In the genomic region with DNA sequence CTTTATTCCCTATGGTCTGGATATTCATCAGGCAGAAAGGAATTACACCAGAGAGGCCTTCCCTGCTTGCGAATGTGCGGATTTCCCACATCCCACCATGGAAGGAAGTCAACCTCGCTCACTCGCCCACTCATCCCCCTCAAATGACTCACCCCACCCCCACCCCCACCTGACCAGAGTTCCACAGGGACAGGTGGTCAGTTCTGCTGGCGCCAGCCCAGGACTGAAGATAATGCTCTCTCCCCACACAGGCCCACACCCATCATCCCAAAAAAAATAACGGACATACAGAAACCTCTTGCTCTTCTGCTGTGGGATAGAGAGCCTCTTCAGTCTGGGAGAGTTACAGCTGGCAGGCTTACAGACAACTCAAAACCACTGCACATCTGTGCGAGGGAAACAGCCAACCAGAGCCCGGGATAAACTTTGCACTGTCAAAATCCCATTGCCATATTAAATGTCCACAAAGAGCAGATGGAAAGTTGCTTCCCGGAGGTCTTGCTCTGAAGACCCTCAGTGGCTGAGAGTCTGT, we compare ENCODE assay signal across 19 mouse cellular contexts.
DNase-seq lines count a peak whose midpoint lies in the region; ATAC-seq and TF ChIP-seq lines count a peak whose summit lies in the region.
"Had no signal": no experiment of that assay in that cellular context is flagged by ENCODE, and none has a peak within 500 bp of the region (broad histone marks: within the 10 kb centered on the region; RNA-seq: fewer than 3 reads in every experiment).

No protein-coding gene starts in this region.

- H3K27ac ChIP-seq in heart, embryonic 10.5 days = 0 out of 2 replicates have a peak overlapping the region, but pooled peaks have one; percentile 7
- H3K27ac ChIP-seq in lung, embryonic 15.5 days = peak overlapping the region; percentile 29; the same call in 1 of the 2 replicates
- H3K27ac ChIP-seq in lung, postnatal 0 days (ENCODE audit: low read length) = no peak overlapping the region
- H3K27ac ChIP-seq in intestine, embryonic 15.5 days = no peak overlapping the region; the same call in 1 of the 2 replicates
- no peak overlapping the region for H3K27ac ChIP-seq in stomach, postnatal 0 days (replicated peaks)
- H3K27ac ChIP-seq: forebrain, embryonic 13.5 days; heart, embryonic 13.5 days; limb, embryonic 13.5 days; midbrain, embryonic 15.5 days; neural tube, embryonic 15.5 days had no signal

- no peak overlapping the region for H3K4me2 ChIP-seq in lung, embryonic 15.5 days
- H3K4me2 ChIP-seq in lung, postnatal 0 days (replicated peaks; ENCODE audit: low read depth, low read length) = no peak overlapping the region
- H3K4me2 ChIP-seq in intestine, embryonic 15.5 days (replicated peaks) = no peak overlapping the region
- 0 out of 2 replicates have a peak overlapping the region, but pooled peaks have one; percentile 2 for H3K4me2 ChIP-seq in stomach, postnatal 0 days (replicated peaks; ENCODE audit: low read depth)
- H3K4me2 ChIP-seq: forebrain, embryonic 13.5 days; heart, embryonic 13.5 days; limb, embryonic 13.5 days; midbrain, embryonic 15.5 days; neural tube, embryonic 15.5 days had no signal

- 78% methylated on average over 9 of the region's 9 CpGs for WGBS in heart, embryonic 10.5 days
- WGBS in lung, embryonic 15.5 days = 70% methylated on average over 9 of the region's 9 CpGs
- 68% methylated on average over 9 of the region's 9 CpGs for WGBS in lung, postnatal 0 days
- whole genome bisulfite sequencing in intestine, embryonic 15.5 days = 58% methylated on average over 9 of the region's 9 CpGs
- 47% methylated on average over 9 of the region's 9 CpGs for WGBS in stomach, postnatal 0 days

- no peak for TF ChIP-seq EP300 in lung, postnatal 0 days (IDR thresholded peaks at IDR 0.05)
- no peak for TF ChIP-seq EP300 in stomach, postnatal 0 days (optimal IDR thresholded peaks at IDR 0.05)

- H3K4me3 ChIP-seq in heart, embryonic 10.5 days = no peak overlapping the region
- H3K4me3 ChIP-seq in lung, embryonic 15.5 days = no peak overlapping the region
- no peak overlapping the region for H3K4me3 ChIP-seq in lung, postnatal 0 days (ENCODE audit: low read depth, low read length)
- no peak overlapping the region for H3K4me3 ChIP-seq in intestine, embryonic 15.5 days (replicated peaks)
- no peak overlapping the region for H3K4me3 ChIP-seq in stomach, postnatal 0 days (ENCODE audit: low read depth, low read length)
- H3K4me3 ChIP-seq: forebrain, embryonic 13.5 days; heart, embryonic 13.5 days; limb, embryonic 13.5 days; midbrain, embryonic 15.5 days; neural tube, embryonic 15.5 days had no signal

- no peak overlapping the region for H3K9ac ChIP-seq in lung, embryonic 15.5 days
- H3K9ac ChIP-seq in lung, postnatal 0 days (replicated peaks; ENCODE audit: low read depth) = no peak overlapping the region
- H3K9ac ChIP-seq in intestine, embryonic 15.5 days = no peak overlapping the region
- H3K9ac ChIP-seq in stomach, postnatal 0 days (ENCODE audit: low read length) = no peak overlapping the region
- H3K9ac ChIP-seq: forebrain, embryonic 13.5 days; heart, embryonic 13.5 days; limb, embryonic 13.5 days; midbrain, embryonic 15.5 days; neural tube, embryonic 15.5 days had no signal

- H3K36me3 ChIP-seq in heart, embryonic 10.5 days = no peaks in the 10 kb centered on the region
- H3K36me3 ChIP-seq in lung, embryonic 15.5 days = no peaks in the 10 kb centered on the region
- no peaks in the 10 kb centered on the region for H3K36me3 ChIP-seq in lung, postnatal 0 days (ENCODE audit: insufficient read depth, low read length)
- no peaks in the 10 kb centered on the region for H3K36me3 ChIP-seq in intestine, embryonic 15.5 days
- H3K36me3 ChIP-seq in stomach, postnatal 0 days (ENCODE audit: control insufficient read depth, insufficient read depth, low read length) = no peaks in the 10 kb centered on the region
- H3K36me3 ChIP-seq: heart, embryonic 13.5 days; limb, embryonic 13.5 days; midbrain, embryonic 15.5 days; neural tube, embryonic 15.5 days had no signal

- DNase-seq in heart, embryonic 10.5 days (ENCODE audit: low spot score) = no peak
- no peak for DNase-seq in heart, postnatal 14 days
- DNase-seq in lung, postnatal 0 days (ENCODE audit: low spot score) = no peak
- DNase-seq in stomach, postnatal 0 days (ENCODE audit: low spot score) = no peak
- DNase-seq in urinary bladder, adult 18-20 months (ENCODE audit: low spot score in 2 of 2) = no peak
- no peak for DNase-seq in cerebellum, adult 18-20 months
- DNase-seq: adrenal gland, postnatal 36 days; B cell, adult 2 months; cerebellum, adult 8-10 months; gastrocnemius, postnatal 25 days; lung, postnatal 36 days; thymus, postnatal 14 days had no signal

- H3K4me1 ChIP-seq in heart, embryonic 10.5 days = no peaks in the 10 kb centered on the region
- peaks cover 7% of the 10 kb centered on the region; the same call in 1 of the 2 replicates for H3K4me1 ChIP-seq in lung, embryonic 15.5 days
- H3K4me1 ChIP-seq in lung, postnatal 0 days (ENCODE audit: insufficient read depth, low read depth, low read length) = no peaks in the 10 kb centered on the region
- no peaks in the 10 kb centered on the region for H3K4me1 ChIP-seq in intestine, embryonic 15.5 days (replicated peaks)
- H3K4me1 ChIP-seq in stomach, postnatal 0 days (replicated peaks; ENCODE audit: control insufficient read depth, insufficient read depth) = no peaks in the 10 kb centered on the region

- no peaks in the 10 kb centered on the region for H3K9me3 ChIP-seq in heart, embryonic 10.5 days
- H3K9me3 ChIP-seq in lung, embryonic 15.5 days = no peaks in the 10 kb centered on the region
- H3K9me3 ChIP-seq in lung, postnatal 0 days (ENCODE audit: low read length) = no peaks in the 10 kb centered on the region
- no peaks in the 10 kb centered on the region for H3K9me3 ChIP-seq in intestine, embryonic 15.5 days
- no peaks in the 10 kb centered on the region for H3K9me3 ChIP-seq in stomach, postnatal 0 days (ENCODE audit: control insufficient read depth, low read length)
- H3K9me3 ChIP-seq: forebrain, embryonic 13.5 days; heart, embryonic 13.5 days; limb, embryonic 13.5 days; midbrain, embryonic 15.5 days; neural tube, embryonic 15.5 days had no signal

- intact Hi-C loops in heart, postnatal 14 days (cut with DNase I) = no loop called here

- TF ChIP-seq CTCF in lung, postnatal 0 days (IDR thresholded peaks at IDR 0.05) = no peak
- no peak for TF ChIP-seq CTCF in stomach, postnatal 0 days (IDR thresholded peaks at IDR 0.05; ENCODE audit: low read depth)

- H3K27me3 ChIP-seq in heart, embryonic 10.5 days (ENCODE audit: insufficient read depth, poor library complexity, severe bottlenecking) = no peaks in the 10 kb centered on the region
- no peaks in the 10 kb centered on the region for H3K27me3 ChIP-seq in lung, embryonic 15.5 days
- H3K27me3 ChIP-seq in lung, postnatal 0 days (replicated peaks; ENCODE audit: insufficient read depth, low read length) = no peaks in the 10 kb centered on the region
- H3K27me3 ChIP-seq in intestine, embryonic 15.5 days (replicated peaks) = no peaks in the 10 kb centered on the region
- no peaks in the 10 kb centered on the region for H3K27me3 ChIP-seq in stomach, postnatal 0 days (ENCODE audit: control insufficient read depth, insufficient read depth, low read length)
- H3K27me3 ChIP-seq: forebrain, embryonic 13.5 days; heart, embryonic 13.5 days; limb, embryonic 13.5 days; midbrain, embryonic 15.5 days; neural tube, embryonic 15.5 days had no signal

- ATAC-seq in lung, embryonic 15.5 days (ENCODE audit: borderline replicate concordance, extremely low read depth, low FRiP score, low TSS enrichment) = no peak
- ATAC-seq in lung, postnatal 0 days = no peak
- peak; percentile 36; the same call in 1 of the 2 replicates for ATAC-seq in intestine, embryonic 15.5 days
- ATAC-seq in stomach, postnatal 0 days (ENCODE audit: low FRiP score, low TSS enrichment) = no peak
- ATAC-seq: forebrain, embryonic 13.5 days; midbrain, embryonic 15.5 days had no signal

Comparison
In these comparisons a context has a peak if more than half of its experiments do, and no peak if none do; other contexts are left out.
1. H3K27ac ChIP-seq: peak in heart, embryonic 10.5 days (single experiment) and lung, embryonic 15.5 days (single experiment); none in lung, postnatal 0 days (single experiment), intestine, embryonic 15.5 days (single experiment) and stomach, postnatal 0 days (single experiment).